Mouse (Mus musculus) heart, adult 18-20 months (tissue): ENCODE data around the gene Epha4. TPM values are rescaled to one million over a fixed set of nuclear protein-coding genes. Genes with fewer than 3 reads are reported as not detected.

Experiments
- DNase-seq, 2 experiments: peaks; one replicate each; pipeline ENCODE4 v3.0.0; 2021 to 2022; ENCODE audit warnings: mixed read lengths in 1 of 2
- total RNA-seq, 2 experiments: library from RNA; stranded (reverse); gene quantifications; 2 replicates each; pipeline ENCODE4 v1.2.3; 2021

The Epha4 gene
- total RNA-seq, 2 experiments from 2014 or later: 45.0 to 48.9 TPM

- no peak for DNase-seq
These were observed 2.3 kb downstream of the Epha4 start for GRCm38 (mm10) chr1:77512431-77513195.

- no peak for DNase-seq
These were observed 2.9 kb downstream of the Epha4 start for GRCm38 (mm10) chr1:77512059-77512407.

GRCm38 (mm10) chr1:77511372-77512058, 3.4 kb downstream of the Epha4 start:
- DNase-seq: no peak

DNA sequence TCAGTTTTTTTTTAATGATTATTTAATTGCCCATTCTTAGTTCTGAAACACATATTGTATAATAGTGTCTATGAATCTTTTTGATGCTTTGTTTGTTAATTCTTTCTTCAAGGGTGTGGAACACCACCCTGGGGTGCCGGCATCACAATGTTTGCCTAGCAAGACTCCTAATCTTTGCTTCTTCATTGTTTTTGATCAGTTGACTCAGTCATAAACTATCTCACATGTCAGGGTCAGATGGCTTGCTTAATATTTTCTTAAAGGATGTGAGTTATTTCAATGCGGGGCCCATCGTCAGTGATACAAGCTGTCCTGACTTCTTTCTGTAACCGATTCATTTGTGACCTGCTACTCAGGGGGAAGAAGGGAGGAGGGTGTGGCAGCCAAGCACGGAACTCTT, 4.3 kb downstream of the Epha4 start:
- no peak for DNase-seq

DNA sequence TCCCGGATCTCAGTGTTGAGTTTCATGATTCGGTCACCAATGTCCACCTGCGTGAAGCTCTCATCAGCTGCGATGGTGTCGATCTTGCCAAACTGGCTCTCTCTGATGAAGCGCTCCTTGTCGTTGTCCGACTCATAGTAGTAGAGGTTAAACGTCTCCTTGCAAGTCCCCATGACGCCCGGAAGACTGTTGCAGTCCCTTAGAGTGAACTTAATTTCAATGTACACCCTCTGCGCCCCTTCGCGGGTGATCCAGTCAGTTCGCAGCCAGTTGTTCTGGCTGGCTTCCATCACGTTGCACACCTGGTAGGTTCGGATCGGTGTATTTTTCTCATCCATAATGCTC, 8.1 kb downstream of the Epha4 start:
- DNase-seq: no peak

DNA sequence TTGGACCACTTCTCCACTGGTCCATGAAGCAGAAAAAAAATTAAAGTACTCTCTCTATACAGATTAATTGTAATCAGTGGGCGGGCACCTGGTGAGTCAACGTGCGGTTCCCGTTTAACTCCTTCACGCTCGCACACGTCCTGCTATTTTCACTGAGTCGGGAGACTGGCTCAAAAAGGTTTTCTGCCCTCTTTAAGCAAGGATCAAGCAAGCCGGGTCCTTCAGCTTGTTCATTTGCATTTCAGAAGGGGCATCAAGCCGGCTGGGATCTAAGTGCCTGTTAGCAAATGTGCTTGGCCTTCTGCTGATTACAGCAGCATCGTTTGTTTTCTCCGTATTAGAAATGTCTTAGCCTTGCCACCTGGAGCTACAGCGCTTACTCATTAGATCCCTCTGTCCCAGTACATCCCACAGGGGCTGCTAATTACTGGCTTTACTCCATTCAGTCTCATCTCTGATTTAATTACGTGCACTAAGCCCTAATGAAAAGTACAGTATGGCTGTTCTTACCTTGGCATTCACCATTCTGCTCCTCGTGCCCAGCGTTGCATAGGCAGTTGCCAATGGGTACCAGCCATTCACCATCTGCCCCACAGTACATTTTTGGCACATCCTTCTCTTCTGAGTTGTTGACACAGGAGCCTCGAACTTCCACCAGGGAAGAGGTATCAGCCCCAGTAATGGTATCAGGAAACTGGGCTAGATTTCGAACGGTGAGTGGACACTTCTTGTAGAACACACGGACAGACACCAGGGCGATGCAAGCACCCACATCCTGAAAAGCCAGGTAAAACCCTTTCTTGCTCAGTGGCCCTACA, 8.6 kb downstream of the Epha4 start:
- DNase-seq: no peak

DNA sequence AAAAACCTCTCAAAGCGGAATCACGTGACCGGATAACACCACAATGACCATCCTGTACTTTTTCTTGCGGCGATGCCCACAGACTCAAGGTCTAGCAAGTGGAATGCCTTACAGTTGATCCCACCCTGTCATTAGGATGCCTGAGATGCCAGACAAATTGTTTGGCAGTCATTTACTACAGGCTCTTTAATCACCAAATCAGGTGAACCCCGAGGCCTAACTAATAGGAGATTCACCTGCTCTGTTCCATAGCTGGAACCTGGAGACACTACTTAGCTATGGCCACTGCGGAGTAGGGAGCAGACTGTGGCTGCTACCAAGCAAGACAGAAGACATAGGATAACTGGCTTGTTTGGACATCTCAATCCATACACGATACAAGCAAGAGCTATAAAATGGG, 9.6 kb downstream of the Epha4 start:
- no peak for DNase-seq

DNA sequence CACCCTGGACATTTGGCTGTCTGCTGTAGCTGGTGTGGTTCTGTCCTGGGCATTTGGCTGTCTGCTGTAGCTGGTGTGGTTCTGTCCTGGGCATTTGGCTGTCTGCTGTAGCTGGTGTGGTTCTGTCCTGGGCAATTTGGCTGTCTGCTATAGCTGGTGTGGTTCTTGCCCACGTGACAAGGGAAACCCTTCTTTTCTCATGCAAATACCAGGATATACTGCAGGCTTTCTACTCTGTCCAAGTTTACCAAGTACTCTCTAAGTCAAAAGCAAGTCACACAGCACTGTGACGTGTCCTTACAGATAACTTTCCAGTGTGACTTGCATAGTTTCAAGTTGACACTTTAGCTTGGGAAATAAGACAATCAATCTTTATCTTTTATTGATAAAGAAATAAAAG, 10.1 kb downstream of the Epha4 start:
- DNase-seq: no peak

DNA sequence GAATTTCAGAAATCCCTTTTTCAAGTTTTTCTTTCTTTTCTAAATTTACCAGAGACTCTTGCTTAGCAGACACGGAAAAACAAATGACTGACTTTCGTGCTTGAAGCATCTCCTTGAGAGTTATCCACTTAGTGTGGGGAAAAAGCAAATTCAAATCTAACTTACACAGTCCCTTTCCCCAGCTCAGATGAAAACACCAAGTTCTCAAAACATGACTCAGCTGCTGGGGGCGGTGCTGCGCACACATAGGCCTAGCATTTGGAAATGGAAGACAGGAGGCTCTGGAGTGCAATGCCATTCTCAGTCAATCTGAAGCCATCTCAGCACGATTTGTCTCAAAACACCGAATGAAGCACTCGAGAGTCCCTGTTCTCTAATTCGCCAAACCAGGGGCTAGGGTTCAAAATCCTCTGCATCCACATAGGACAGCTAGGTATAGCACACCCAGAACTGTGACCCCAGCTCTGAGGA, 11.1 kb downstream of the Epha4 start:
- DNase-seq: no peak

DNA sequence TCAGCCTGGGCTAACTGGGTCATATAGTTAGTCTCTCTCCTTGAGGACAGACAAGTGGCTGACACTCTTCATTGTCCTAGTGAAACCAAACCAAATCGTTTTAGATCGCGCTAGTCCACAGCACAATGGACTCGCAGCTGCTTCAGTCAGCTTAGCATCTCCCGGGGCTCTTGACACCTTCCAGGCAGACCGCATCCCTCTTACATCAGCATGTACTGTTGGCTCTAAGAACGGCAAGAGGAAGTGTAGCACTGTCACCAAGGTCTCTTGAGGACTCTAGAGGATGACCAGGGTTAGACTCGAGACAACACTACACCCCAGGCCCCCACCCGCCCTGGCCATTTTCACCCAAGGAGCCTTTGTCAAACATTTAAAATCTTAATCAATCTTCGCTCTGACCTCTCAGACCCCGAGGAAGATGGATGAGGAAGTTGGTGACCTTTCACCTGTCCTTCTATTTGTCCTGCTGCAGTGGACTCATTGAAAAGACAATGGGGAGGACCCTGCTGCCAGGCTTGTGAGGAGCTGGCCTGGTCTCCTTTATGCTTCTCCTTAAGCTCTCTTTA, 12.3 kb downstream of the Epha4 start:
- no peak for DNase-seq

GRCm38 (mm10) chr1:77501363-77501933, 13.4 kb downstream of the Epha4 start:
- no peak for DNase-seq

GRCm38 (mm10) chr1:77497506-77497905, 17.4 kb downstream of the Epha4 start:
- no peak for DNase-seq

GRCm38 (mm10) chr1:77496468-77497181, 18.3 kb downstream of the Epha4 start:
- no peak for DNase-seq

- no peak for DNase-seq
These were observed 19.1 kb downstream of the Epha4 start for GRCm38 (mm10) chr1:77495790-77496158.

DNA sequence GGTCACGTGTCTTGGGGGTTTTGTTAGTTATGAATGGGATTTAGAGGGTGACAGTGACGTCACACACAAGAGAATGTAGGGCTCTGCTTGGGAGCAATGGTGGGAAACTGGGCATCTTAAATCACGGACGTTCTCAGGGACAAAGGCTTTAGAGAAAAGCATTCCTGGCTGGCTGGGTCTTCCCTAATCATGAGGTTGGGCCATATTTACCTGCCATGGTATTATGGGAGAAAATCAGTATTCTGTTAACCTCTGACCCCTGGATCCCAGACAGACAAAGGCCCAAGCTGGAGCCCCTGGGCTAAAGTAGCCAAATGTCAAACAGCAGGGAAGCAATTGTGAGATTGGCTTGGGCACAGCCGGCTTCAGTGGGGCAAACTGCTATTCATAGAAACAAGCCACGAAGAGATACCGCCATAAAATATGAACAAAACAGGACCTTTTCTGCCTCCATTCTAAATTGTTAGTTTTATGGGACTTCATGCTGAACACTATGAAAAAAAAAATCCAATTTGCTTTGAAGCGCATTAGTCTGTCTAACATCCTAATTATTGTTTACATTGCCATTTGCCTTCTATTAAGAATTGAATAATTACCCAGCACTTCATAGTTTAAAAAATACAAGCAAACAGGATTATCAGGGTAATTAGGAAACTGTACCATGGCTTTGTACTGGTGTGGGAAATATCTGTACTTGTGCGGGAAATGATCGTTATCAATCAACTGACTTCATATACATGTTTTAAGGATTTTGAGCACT, 19.7 kb downstream of the Epha4 start:
- no peak for DNase-seq

DNA sequence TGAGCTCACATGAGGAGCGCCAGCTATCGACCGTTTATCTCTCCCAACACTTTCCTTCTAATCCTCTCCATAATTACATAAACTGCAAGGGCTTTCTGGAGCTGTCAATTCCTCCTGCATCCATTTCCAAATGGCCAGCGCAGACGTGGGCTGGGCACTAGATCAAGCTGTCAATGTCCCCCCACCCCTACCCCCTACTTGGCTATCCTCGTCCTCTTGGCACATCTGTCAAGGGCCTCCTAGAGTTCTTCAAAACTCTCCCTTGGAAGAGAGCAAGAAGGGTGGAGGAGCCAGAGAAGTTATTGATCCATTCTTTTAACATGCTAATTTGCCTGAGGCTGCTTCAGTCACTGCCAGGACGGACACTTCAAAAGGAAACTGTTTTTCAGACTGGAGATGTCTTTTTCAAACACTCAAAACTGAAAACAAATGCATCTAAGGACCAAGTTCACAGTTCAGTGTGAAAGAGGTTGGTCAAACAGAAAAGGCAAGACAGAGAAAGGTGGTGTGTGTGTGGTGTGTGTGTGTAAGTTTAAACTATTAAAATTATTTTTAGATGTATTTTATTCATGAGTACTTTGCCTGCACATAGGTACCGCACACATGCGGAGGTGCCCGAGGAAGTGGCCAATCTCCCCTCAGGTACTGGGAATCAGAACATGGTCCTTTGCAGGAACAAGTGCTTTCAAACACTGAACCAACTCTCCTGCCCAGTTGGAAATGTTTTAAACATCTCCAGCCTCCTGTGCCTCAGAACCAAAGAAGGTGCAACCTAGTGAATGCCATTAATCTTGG, 20.9 kb downstream of the Epha4 start:
- no peak for DNase-seq

- DNase-seq: no peak
These were observed 24.7 kb downstream of the Epha4 start for GRCm38 (mm10) chr1:77490166-77490565.

DNA sequence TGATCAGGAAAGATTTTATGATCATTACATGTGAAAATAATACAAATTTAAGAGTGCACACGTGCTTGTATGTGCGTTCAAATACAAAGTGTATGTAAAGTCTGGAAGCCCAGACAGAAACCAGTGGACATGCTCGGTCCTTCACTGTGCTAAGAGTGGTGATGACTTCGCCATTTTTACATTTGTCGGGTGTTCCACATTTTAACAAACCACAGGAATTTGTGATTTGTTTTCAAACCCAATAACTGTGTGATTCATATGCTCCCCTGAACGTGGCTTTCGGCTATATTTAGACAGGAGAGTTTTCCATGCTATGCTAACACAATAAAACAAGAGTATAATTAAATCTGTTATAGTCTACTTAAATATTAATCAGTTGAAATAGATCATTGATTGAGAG, 25.5 kb downstream of the Epha4 start:
- no peak for DNase-seq

- DNase-seq: no peak
These were observed 26.9 kb downstream of the Epha4 start for GRCm38 (mm10) chr1:77487856-77488462.
